Mouse (Mus musculus) neural tube, embryonic 15.5 days (tissue): ENCODE measurements around the gene Kmt2e. TPM values are rescaled to one million over a fixed set of nuclear protein-coding genes. Genes with fewer than 3 reads are reported as not detected.
"Not testable (repeated sequence)": the region's sequence is repeated elsewhere in the genome, so short reads cannot be mapped to it uniquely, and the experiment has no call there.

Experiments used
- ATAC-seq: fragments of 200-750 bp; cut with Nextera tagmentation; 2 replicates; pipeline ENCODE4 v1.8.0; 2017; ENCODE audit warnings: mild to moderate bottlenecking, moderate TSS enrichment, moderate library complexity; ENCODE audit not compliant: low FRiP score
- H3K27ac ChIP-seq: fragments of 300-500 bp; sonication (generic); replicated peaks from 2 replicates; pipeline ENCODE4 v1.5.1; 2015; ENCODE audit warnings: mild to moderate bottlenecking, inconsistent platforms
- H3K27me3 ChIP-seq: fragments of 300-500 bp; sonication (generic); replicated peaks from 2 replicates; pipeline ENCODE4 v1.6.1; 2015; ENCODE audit warnings: inconsistent platforms
- H3K36me3 ChIP-seq: fragments of 300-500 bp; sonication (generic); 2 replicates; pipeline ENCODE4 v1.6.1; 2015; ENCODE audit warnings: inconsistent platforms
- H3K4me1 ChIP-seq: fragments of 300-500 bp; sonication (generic); 2 replicates; pipeline ENCODE4 v1.6.1; 2015; ENCODE audit warnings: inconsistent platforms
- H3K4me2 ChIP-seq: fragments of 300-500 bp; sonication (generic); 2 replicates; pipeline ENCODE4 v1.6.1; 2015; ENCODE audit warnings: inconsistent platforms, mild to moderate bottlenecking, moderate library complexity
- H3K4me3 ChIP-seq: fragments of 300-500 bp; sonication (generic); replicated peaks from 2 replicates; pipeline ENCODE4 v1.5.1; 2015; ENCODE audit warnings: mild to moderate bottlenecking, inconsistent platforms
- H3K9ac ChIP-seq: fragments of 300-500 bp; sonication (generic); replicated peaks from 2 replicates; pipeline ENCODE4 v1.6.1; 2015; ENCODE audit warnings: mild to moderate bottlenecking, inconsistent platforms
- H3K9me3 ChIP-seq: fragments of 300-500 bp; sonication (generic); replicated peaks from 2 replicates; pipeline ENCODE4 v1.6.1; 2016; ENCODE audit warnings: inconsistent platforms
- WGBS: fragments of 180-500 bp; shearing (Covaris S2); methylation state at CpG from one replicate; pipeline ENCODE4 v1.1.7; 2015; ENCODE audit warnings: mixed read lengths; 5-methylcytosine and 5-hydroxymethylcytosine counted together
- polyA plus RNA-seq: library from polyadenylated mRNA; unstranded; fragments of >200 nt; fragmentation: Nextera tagmentation; extraction: Ambion mirVana; gene quantifications from 2 replicates; pipeline ENCODE4 v1.2.1, GENCODE M21; 2015

Gene Kmt2e
- polyA plus RNA-seq, 1 experiment from 2014 or later: 147 TPM

GRCm38 (mm10) chr5:23436735-23437134 lies 2.5 kb downstream of the Kmt2e start:
- Histone ChIP-seq H3K4me1 (peaks cover 27% of the 10 kb centered on the region), H3K27me3 (no peaks in the 10 kb centered on the region), H3K27ac (no peak overlapping the region), H3K4me2 (peak overlapping the region; percentile 71), H3K9ac (peak overlapping the region; percentile 41), H3K9me3 (no peaks in the 10 kb centered on the region), H3K36me3 (no peaks in the 10 kb centered on the region), H3K4me3 (peak overlapping the region; percentile 81)
- no peak for ATAC-seq
- WGBS: 10% methylated on average over 2 of the region's 2 CpGs

- no peak for ATAC-seq
- Histone ChIP-seq H3K27ac (no peak overlapping the region), H3K9me3 (no peaks in the 10 kb centered on the region), H3K4me1 (peaks cover 35% of the 10 kb centered on the region), H3K36me3 (no peaks in the 10 kb centered on the region), H3K4me2 (peak overlapping the region; percentile 40; the same call in 1 of the 2 replicates), H3K27me3 (no peaks in the 10 kb centered on the region), H3K4me3 (no peak overlapping the region), H3K9ac (no peak overlapping the region)
- 85% methylated on average over 3 of the region's 3 CpGs for WGBS
Observed at GRCm38 (mm10) chr5:23439857-23440256, 5.6 kb downstream of the Kmt2e start.

- H3K27me3 ChIP-seq: no peaks in the 10 kb centered on the region
- no peak overlapping the region for H3K9ac ChIP-seq
- H3K36me3 ChIP-seq: no peaks in the 10 kb centered on the region
- peaks cover 40% of the 10 kb centered on the region for H3K4me1 ChIP-seq
- H3K9me3 ChIP-seq: no peaks in the 10 kb centered on the region
- no peak overlapping the region for H3K4me3 ChIP-seq
- no peak overlapping the region for H3K27ac ChIP-seq
- H3K4me2 ChIP-seq: no peak overlapping the region
- no peak for ATAC-seq
Observed at GRCm38 (mm10) chr5:23440572-23440971, 6.3 kb downstream of the Kmt2e start.

GRCm38 (mm10) chr5:23441916-23442315 lies 7.7 kb downstream of the Kmt2e start:
- Histone ChIP-seq H3K4me2 (no peak overlapping the region), H3K4me3 (no peak overlapping the region), H3K27me3 (no peaks in the 10 kb centered on the region), H3K9me3 (no peaks in the 10 kb centered on the region), H3K36me3 (no peaks in the 10 kb centered on the region), H3K9ac (no peak overlapping the region), H3K4me1 (peaks cover 42% of the 10 kb centered on the region), H3K27ac (no peak overlapping the region)
- no peak for ATAC-seq
- 84% methylated on average over 1 of the region's 1 CpGs for WGBS

- Histone ChIP-seq H3K4me2 (no peak overlapping the region), H3K27ac (no peak overlapping the region), H3K36me3 (no peaks in the 10 kb centered on the region), H3K9ac (no peak overlapping the region), H3K27me3 (no peaks in the 10 kb centered on the region), H3K4me1 (peaks cover 34% of the 10 kb centered on the region), H3K4me3 (no peak overlapping the region), H3K9me3 (no peaks in the 10 kb centered on the region)
- WGBS: 78% methylated on average over 4 of the region's 4 CpGs
- ATAC-seq: no peak
Observed at GRCm38 (mm10) chr5:23444411-23444810, 10.2 kb downstream of the Kmt2e start.

- H3K27ac ChIP-seq, H3K4me3 ChIP-seq, H3K27me3 ChIP-seq, H3K9me3 ChIP-seq, H3K36me3 ChIP-seq, H3K9ac ChIP-seq, ATAC-seq, H3K4me2 ChIP-seq: not testable (repeated sequence)
- peaks cover 12% of the 10 kb centered on the region for H3K4me1 ChIP-seq
- WGBS: 98% methylated on average over 2 of the region's 2 CpGs
Observed at GRCm38 (mm10) chr5:23453561-23453960, 19.3 kb downstream of the Kmt2e start.

GRCm38 (mm10) chr5:23461688-23462087 lies 27.4 kb downstream of the Kmt2e start:
- H3K9me3 ChIP-seq: no peaks in the 10 kb centered on the region
- no peak overlapping the region for H3K4me3 ChIP-seq
- peaks cover 16% of the 10 kb centered on the region for H3K4me1 ChIP-seq
- no peaks in the 10 kb centered on the region for H3K27me3 ChIP-seq
- WGBS: 65% methylated on average over 2 of the region's 2 CpGs
- no peak overlapping the region for H3K27ac ChIP-seq
- no peak overlapping the region for H3K9ac ChIP-seq
- ATAC-seq: no peak
- no peak overlapping the region for H3K4me2 ChIP-seq
- peaks cover 13% of the 10 kb centered on the region for H3K36me3 ChIP-seq

GRCm38 (mm10) chr5:23464247-23464646 lies 30.0 kb downstream of the Kmt2e start:
- WGBS: 94% methylated on average over 3 of the region's 3 CpGs
- Histone ChIP-seq H3K9ac (no peak overlapping the region), H3K9me3 (no peaks in the 10 kb centered on the region), H3K4me3 (no peak overlapping the region), H3K27ac (no peak overlapping the region), H3K4me2 (no peak overlapping the region), H3K36me3 (peaks cover 31% of the 10 kb centered on the region), H3K4me1 (no peaks in the 10 kb centered on the region; the same call in 1 of the 2 replicates), H3K27me3 (no peaks in the 10 kb centered on the region)
- ATAC-seq: no peak

- H3K27ac ChIP-seq: no peak overlapping the region
- H3K36me3 ChIP-seq: peaks cover 32% of the 10 kb centered on the region
- H3K9ac ChIP-seq: no peak overlapping the region
- no peak overlapping the region for H3K4me2 ChIP-seq
- 90% methylated on average over 8 of the region's 8 CpGs for WGBS
- H3K4me1 ChIP-seq: no peaks in the 10 kb centered on the region; the same call in 1 of the 2 replicates
- H3K27me3 ChIP-seq: no peaks in the 10 kb centered on the region
- no peak overlapping the region for H3K4me3 ChIP-seq
- no peak for ATAC-seq
- H3K9me3 ChIP-seq: no peaks in the 10 kb centered on the region
Observed at GRCm38 (mm10) chr5:23464743-23465142, 30.5 kb downstream of the Kmt2e start.

GRCm38 (mm10) chr5:23466546-23466945 lies 32.3 kb downstream of the Kmt2e start:
- H3K9me3 ChIP-seq: no peaks in the 10 kb centered on the region
- H3K4me2 ChIP-seq: no peak overlapping the region
- peaks cover 44% of the 10 kb centered on the region for H3K36me3 ChIP-seq
- WGBS: 90% methylated on average over 4 of the region's 4 CpGs
- H3K27ac ChIP-seq: no peak overlapping the region
- H3K9ac ChIP-seq: no peak overlapping the region
- no peaks in the 10 kb centered on the region; the same call in 1 of the 2 replicates for H3K4me1 ChIP-seq
- H3K27me3 ChIP-seq: no peaks in the 10 kb centered on the region
- no peak for ATAC-seq
- no peak overlapping the region for H3K4me3 ChIP-seq

GRCm38 (mm10) chr5:23473098-23473873 lies 39.0 kb downstream of the Kmt2e start:
- peaks cover 42% of the 10 kb centered on the region for H3K36me3 ChIP-seq

GRCm38 (mm10) chr5:23483811-23484210 lies 49.6 kb downstream of the Kmt2e start:
- Histone ChIP-seq H3K4me3 (no peak overlapping the region), H3K4me2 (no peak overlapping the region), H3K9me3 (no peaks in the 10 kb centered on the region), H3K4me1 (no peaks in the 10 kb centered on the region), H3K27ac (no peak overlapping the region), H3K27me3 (no peaks in the 10 kb centered on the region), H3K36me3 (peaks cover 71% of the 10 kb centered on the region), H3K9ac (no peak overlapping the region)
- ATAC-seq: no peak
- WGBS: 87% methylated on average over 7 of the region's 7 CpGs

More at GRCm38 (mm10) chr5:23473098-23473873, 39.0 kb downstream of the Kmt2e start:
- no peak overlapping the region for H3K4me2 ChIP-seq
- no peak for ATAC-seq
- H3K9me3 ChIP-seq: no peaks in the 10 kb centered on the region
- no peak overlapping the region for H3K9ac ChIP-seq
- H3K27me3 ChIP-seq: no peaks in the 10 kb centered on the region
- WGBS: 80% methylated on average over 6 of the region's 6 CpGs
- H3K27ac ChIP-seq: no peak overlapping the region
- no peaks in the 10 kb centered on the region for H3K4me1 ChIP-seq
- no peak overlapping the region for H3K4me3 ChIP-seq
